Mouse (Mus musculus): ENCODE measurements around the gene Atp8a2. TPM values are rescaled to one million over a fixed set of nuclear protein-coding genes. Genes with fewer than 3 reads are reported as not detected.

Gene Atp8a2
- polyA plus RNA-seq, 1 experiment, result 17.4 TPM

DNA sequence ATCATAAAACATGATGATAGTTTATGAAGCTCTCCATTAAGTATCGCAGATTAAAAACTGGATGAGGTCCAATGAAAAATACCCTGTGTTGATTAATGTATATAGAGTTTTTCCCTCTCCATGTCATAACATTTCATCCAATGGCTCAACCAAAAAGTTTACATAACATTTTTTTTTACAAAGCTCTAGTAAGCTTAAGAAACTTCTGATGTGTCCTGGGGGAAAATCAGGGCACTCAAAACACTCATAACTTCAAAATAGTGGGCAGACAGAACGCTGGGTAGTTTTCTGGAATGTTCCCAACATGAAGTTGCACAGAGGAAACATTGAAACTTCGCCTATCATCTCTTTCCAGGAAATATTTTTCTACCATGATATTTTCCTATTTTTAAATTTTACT lies 318.7 kb downstream of the Atp8a2 start:
- DNase-seq (ENCODE audit: low read depth), result no peak

GRCm38 (mm10) chr14:59876525-59876924 lies 320.5 kb downstream of the Atp8a2 start:
- no peak for DNase-seq (ENCODE audit: low read depth)
- TF ChIP-seq POLR2A (IDR thresholded peaks at IDR 0.05; ENCODE audit: borderline replicate concordance, extremely low read depth, insufficient read depth, insufficient read length, poor library complexity, severe bottlenecking) (no peak), CTCF (IDR thresholded peaks at IDR 0.05; ENCODE audit: borderline replicate concordance, extremely low read depth, insufficient read depth, insufficient read length) (peak; percentile 15; the same call in 1 of the 2 replicates)

More for the DNA sequence above, 318.7 kb downstream of the Atp8a2 start:
- TF ChIP-seq POLR2A (IDR thresholded peaks at IDR 0.05; ENCODE audit: borderline replicate concordance, extremely low read depth, insufficient read depth, insufficient read length, poor library complexity, severe bottlenecking), result no peak
- TF ChIP-seq CTCF (IDR thresholded peaks at IDR 0.05; ENCODE audit: borderline replicate concordance, extremely low read depth, insufficient read depth, insufficient read length), result no peak

- TF ChIP-seq POLR2A (IDR thresholded peaks at IDR 0.05; ENCODE audit: borderline replicate concordance, extremely low read depth, insufficient read depth, insufficient read length, poor library complexity, severe bottlenecking) (no peak), CTCF (IDR thresholded peaks at IDR 0.05; ENCODE audit: borderline replicate concordance, extremely low read depth, insufficient read depth, insufficient read length) (no peak)
- no peak for DNase-seq (ENCODE audit: low read depth)
Observed at GRCm38 (mm10) chr14:59868369-59868768, 328.6 kb downstream of the Atp8a2 start.

GRCm38 (mm10) chr14:59867749-59868148 lies 329.2 kb downstream of the Atp8a2 start:
- DNase-seq (ENCODE audit: low read depth), result peak; percentile 60
- TF ChIP-seq POLR2A (IDR thresholded peaks at IDR 0.05; ENCODE audit: borderline replicate concordance, extremely low read depth, insufficient read depth, insufficient read length, poor library complexity, severe bottlenecking), result no peak
- no peak for TF ChIP-seq CTCF (IDR thresholded peaks at IDR 0.05; ENCODE audit: borderline replicate concordance, extremely low read depth, insufficient read depth, insufficient read length)

DNA sequence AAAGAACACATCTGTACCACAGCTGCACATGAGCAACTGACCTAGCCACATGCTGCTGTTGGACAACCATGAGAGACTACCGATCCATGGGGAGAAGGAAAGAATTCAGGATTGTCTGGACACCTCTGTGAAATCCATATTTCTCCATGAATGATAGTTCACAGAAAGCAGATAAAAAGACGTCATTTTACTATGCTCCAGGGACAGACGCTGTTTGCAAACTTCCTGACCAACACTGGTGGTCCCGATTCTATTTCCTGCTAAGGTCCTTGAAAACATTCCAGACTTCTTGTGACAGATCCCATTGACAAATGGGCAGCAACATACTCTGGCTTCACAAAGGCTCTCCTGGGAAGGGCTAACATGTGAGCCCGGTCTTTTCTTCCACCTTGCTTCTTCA lies 331.0 kb downstream of the Atp8a2 start:
- TF ChIP-seq POLR2A (IDR thresholded peaks at IDR 0.05; ENCODE audit: borderline replicate concordance, extremely low read depth, insufficient read depth, insufficient read length, poor library complexity, severe bottlenecking), result no peak
- no peak for TF ChIP-seq CTCF (IDR thresholded peaks at IDR 0.05; ENCODE audit: borderline replicate concordance, extremely low read depth, insufficient read depth, insufficient read length)
- no peak for DNase-seq (ENCODE audit: low read depth)

- DNase-seq (ENCODE audit: low read depth), result peak; percentile 74
- no peak for TF ChIP-seq POLR2A (IDR thresholded peaks at IDR 0.05; ENCODE audit: borderline replicate concordance, extremely low read depth, insufficient read depth, insufficient read length, poor library complexity, severe bottlenecking)
- no peak for TF ChIP-seq CTCF (IDR thresholded peaks at IDR 0.05; ENCODE audit: borderline replicate concordance, extremely low read depth, insufficient read depth, insufficient read length)
Observed at GRCm38 (mm10) chr14:59862351-59862750, 334.6 kb downstream of the Atp8a2 start.

GRCm38 (mm10) chr14:59859830-59860229 lies 337.1 kb downstream of the Atp8a2 start:
- no peak for TF ChIP-seq POLR2A (IDR thresholded peaks at IDR 0.05; ENCODE audit: borderline replicate concordance, extremely low read depth, insufficient read depth, insufficient read length, poor library complexity, severe bottlenecking)
- no peak for TF ChIP-seq CTCF (IDR thresholded peaks at IDR 0.05; ENCODE audit: borderline replicate concordance, extremely low read depth, insufficient read depth, insufficient read length)
- no peak for DNase-seq (ENCODE audit: low read depth)

- TF ChIP-seq CTCF (IDR thresholded peaks at IDR 0.05; ENCODE audit: borderline replicate concordance, extremely low read depth, insufficient read depth, insufficient read length), result no peak
- no peak for DNase-seq (ENCODE audit: low read depth)
Observed at GRCm38 (mm10) chr14:59858501-59859225, 338.3 kb downstream of the Atp8a2 start.

DNA sequence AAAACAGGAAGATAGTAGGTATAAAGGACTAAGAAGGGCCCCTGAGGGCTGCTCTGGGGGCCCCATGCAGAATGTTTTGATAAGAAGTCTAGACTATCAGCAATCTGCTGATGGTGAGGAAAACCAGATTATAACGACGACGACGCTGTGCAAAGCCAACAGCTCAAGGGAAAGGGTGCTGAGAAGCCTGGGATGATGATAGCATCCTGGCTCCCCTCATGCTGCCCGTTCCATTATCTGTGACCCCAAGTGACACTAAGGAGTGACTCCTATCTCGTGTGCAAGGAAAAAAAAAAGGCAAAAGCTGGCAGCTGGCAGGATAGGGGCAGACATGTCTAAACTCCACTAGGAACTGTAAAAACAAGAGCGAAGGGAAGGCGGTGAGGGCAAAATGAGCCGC lies 343.8 kb downstream of the Atp8a2 start:
- no peak for DNase-seq (ENCODE audit: low read depth)
- TF ChIP-seq CTCF (IDR thresholded peaks at IDR 0.05; ENCODE audit: borderline replicate concordance, extremely low read depth, insufficient read depth, insufficient read length) (no peak), POLR2A (IDR thresholded peaks at IDR 0.05; ENCODE audit: borderline replicate concordance, extremely low read depth, insufficient read depth, insufficient read length, poor library complexity, severe bottlenecking) (no peak)

DNA sequence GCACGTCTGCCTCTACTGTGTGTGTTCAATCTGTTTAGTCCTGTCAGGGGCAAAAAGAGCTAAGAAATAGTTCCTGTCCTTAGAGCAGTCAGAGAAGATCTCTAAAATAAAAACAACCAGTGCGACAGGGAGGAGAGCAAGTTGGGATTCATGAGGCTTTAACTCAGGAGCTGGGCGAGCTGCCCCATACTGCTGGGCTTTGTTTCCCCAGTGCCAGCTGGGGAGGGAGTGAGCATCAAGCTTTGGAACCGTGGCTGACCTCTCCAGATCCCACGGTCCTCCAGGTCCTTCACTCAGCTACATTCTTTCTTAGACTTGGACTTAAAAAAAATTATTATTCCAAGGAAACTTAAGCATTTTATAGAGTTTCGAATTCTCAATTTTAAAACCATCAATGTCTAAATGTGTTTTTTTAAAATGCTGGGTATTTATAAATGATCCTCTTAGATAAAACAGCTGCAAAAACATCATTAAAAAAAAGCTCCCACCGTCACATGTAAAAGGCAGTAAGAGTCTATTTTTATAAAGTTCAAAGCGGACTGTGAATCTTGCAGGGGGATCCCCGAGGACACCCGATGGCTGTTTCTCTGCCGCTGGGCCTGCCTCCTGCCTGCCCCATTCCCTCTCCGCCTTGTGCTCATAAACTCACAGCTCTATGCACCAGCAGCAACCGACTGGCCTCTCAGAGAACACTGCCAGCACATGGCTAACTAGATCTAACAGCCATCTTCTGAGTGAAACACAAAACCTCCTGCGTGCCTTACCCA lies 350.2 kb downstream of the Atp8a2 start:
- no peak for TF ChIP-seq POLR2A (IDR thresholded peaks at IDR 0.05; ENCODE audit: borderline replicate concordance, extremely low read depth, insufficient read depth, insufficient read length, poor library complexity, severe bottlenecking)
- no peak for TF ChIP-seq CTCF (IDR thresholded peaks at IDR 0.05; ENCODE audit: borderline replicate concordance, extremely low read depth, insufficient read depth, insufficient read length)
- peak; percentile 42 for DNase-seq (ENCODE audit: low read depth)

GRCm38 (mm10) chr14:59843264-59843942 lies 353.6 kb downstream of the Atp8a2 start:
- DNase-seq (ENCODE audit: low read depth), result no peak
- TF ChIP-seq POLR2A (IDR thresholded peaks at IDR 0.05; ENCODE audit: borderline replicate concordance, extremely low read depth, insufficient read depth, insufficient read length, poor library complexity, severe bottlenecking) (no peak), CTCF (IDR thresholded peaks at IDR 0.05; ENCODE audit: borderline replicate concordance, extremely low read depth, insufficient read depth, insufficient read length) (no peak)
